Mouse (Mus musculus) myocyte (in vitro differentiated cells): ENCODE results near the gene Rnf217. TPM values are rescaled to one million over a fixed set of nuclear protein-coding genes. Genes with fewer than 3 reads are reported as not detected.

Experiments used
- H3K27me3 ChIP-seq: one replicate; pipeline ENCODE4 v1.6.1; 2011; ENCODE audit not compliant: control insufficient read depth, insufficient read depth, insufficient read length
- H3K36me3 ChIP-seq: one replicate; pipeline ENCODE4 v1.6.1; 2011; ENCODE audit not compliant: control insufficient read depth, insufficient read depth
- H3K4me2 ChIP-seq: one replicate; pipeline ENCODE4 v1.6.1; 2011; ENCODE audit warnings: low read depth, control low read depth
- H3K4me3 ChIP-seq: one replicate; pipeline ENCODE4 v1.5.1; 2011; ENCODE audit warnings: mild to moderate bottlenecking, control low read depth, moderate library complexity
- H3K79me2 ChIP-seq: one replicate; pipeline ENCODE4 v1.6.1; 2011; ENCODE audit not compliant: control insufficient read depth, insufficient read depth
- H3ac ChIP-seq: one replicate; pipeline ENCODE4 v1.6.1; 2011; ENCODE audit not compliant: control insufficient read depth, insufficient read length
- CEBPB ChIP-seq: IDR thresholded peaks from 2 replicates; pipeline ENCODE4 v1.6.1; 2011; ENCODE audit warnings: mild to moderate bottlenecking, moderate library complexity; ENCODE audit not compliant: poor library complexity, insufficient read depth, severe bottlenecking
- E2F4 ChIP-seq: IDR thresholded peaks from one replicate; pipeline ENCODE4 v1.6.1; 2011; ENCODE audit warnings: mild to moderate bottlenecking, control low read depth, moderate library complexity; ENCODE audit not compliant: insufficient read depth
- MAX ChIP-seq: IDR thresholded peaks from one replicate; pipeline ENCODE4 v1.6.1; 2011; ENCODE audit warnings: low read depth, mild to moderate bottlenecking, control low read depth
- MYOD1 ChIP-seq, 3 experiments: IDR thresholded peaks; one replicate each; pipeline ENCODE4 v1.6.1; 2011; ENCODE audit warnings: control low read depth in 2 of 3, low read depth in 2 of 3, mild to moderate bottlenecking in 2 of 3, moderate library complexity in 1 of 3; ENCODE audit not compliant: insufficient read length in 2 of 3, control insufficient read depth in 1 of 3
- MYOG ChIP-seq, 3 experiments: IDR thresholded peaks; one replicate each; pipeline ENCODE4 v1.6.1; 2011; ENCODE audit warnings: control low read depth in 2 of 3, low read depth in 2 of 3, mild to moderate bottlenecking in 2 of 3; ENCODE audit not compliant: insufficient read length in 2 of 3, control insufficient read depth in 1 of 3, insufficient read depth in 1 of 3
- POLR2A ChIP-seq: IDR thresholded peaks from one replicate; pipeline ENCODE4 v1.6.1; 2011; ENCODE audit warnings: low read depth, mild to moderate bottlenecking, control low read depth, moderate library complexity; ENCODE audit not compliant: insufficient read length
- POLR2AphosphoS2 ChIP-seq: IDR thresholded peaks from one replicate; pipeline ENCODE4 v1.6.1; 2011; ENCODE audit warnings: low read depth, control low read depth; ENCODE audit not compliant: insufficient read length
- REST ChIP-seq: IDR thresholded peaks from one replicate; pipeline ENCODE4 v1.6.1; 2011; ENCODE audit warnings: mild to moderate bottlenecking, control low read depth, moderate library complexity; ENCODE audit not compliant: insufficient read depth, insufficient read length
- SRF ChIP-seq: IDR thresholded peaks from one replicate; pipeline ENCODE4 v1.6.1; 2011; ENCODE audit warnings: low read depth; ENCODE audit not compliant: control insufficient read depth, insufficient read length
- TCF12 ChIP-seq: IDR thresholded peaks from one replicate; pipeline ENCODE4 v1.6.1; 2011; ENCODE audit warnings: mild to moderate bottlenecking, control low read depth; ENCODE audit not compliant: poor library complexity, insufficient read depth, severe bottlenecking
- TCF3 ChIP-seq: IDR thresholded peaks from one replicate; pipeline ENCODE4 v1.6.1; 2011; ENCODE audit warnings: low read depth, control low read depth; ENCODE audit not compliant: insufficient read length
- USF1 ChIP-seq: IDR thresholded peaks from one replicate; pipeline ENCODE4 v1.6.1; 2011; ENCODE audit warnings: low read depth, mild to moderate bottlenecking, control low read depth, moderate library complexity
- polyA plus RNA-seq: library from polyadenylated mRNA; unstranded; fragments of >200 nt; fragmentation: generic; extraction: Trizol; gene quantifications from one replicate; pipeline ENCODE4 v1.2.1, GENCODE M21; 2012; ENCODE audit warnings: missing spikeins

Rnf217 gene
- polyA plus RNA-seq, 1 experiment = 5.8 TPM

DNA sequence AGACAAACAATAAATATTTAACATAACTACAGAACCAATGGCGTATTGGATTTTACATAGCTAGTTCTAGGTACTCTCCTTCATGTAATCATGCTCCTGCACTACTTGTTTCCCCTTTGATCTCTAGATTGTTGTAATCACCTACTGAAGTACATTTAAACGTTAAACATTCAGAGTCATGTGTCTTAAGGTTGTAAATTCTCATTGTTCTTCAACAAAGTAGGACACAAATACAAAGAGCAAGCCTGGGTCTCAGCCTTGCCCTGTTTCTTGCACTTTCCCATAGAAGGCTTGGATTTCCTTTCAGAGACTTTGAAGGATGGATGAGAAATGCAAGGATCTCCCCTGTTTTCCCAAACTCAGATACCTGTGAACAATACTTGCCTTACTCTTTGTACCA, 61.8 kb downstream of the Rnf217 start:
- no peaks in the 10 kb centered on the region for H3K36me3 ChIP-seq
- TF ChIP-seq E2F4 (no peak), SRF (no peak), MYOG (IDR thresholded peaks at IDR 0.05; ENCODE audit: control insufficient read depth in 1 of 3, insufficient read depth in 1 of 3, insufficient read length in 2 of 3, low read depth in 2 of 3) (no peak), MAX (no peak), TCF12 (no peak), USF1 (no peak)
- peaks cover 98% of the 10 kb centered on the region for H3K79me2 ChIP-seq
- no peak overlapping the region for H3ac ChIP-seq
- H3K4me3 ChIP-seq = no peak overlapping the region
- H3K27me3 ChIP-seq = no peaks in the 10 kb centered on the region
- no peak overlapping the region for H3K4me2 ChIP-seq

GRCm38 (mm10) chr10:31544149-31544942, 64.6 kb downstream of the Rnf217 start:
- H3ac ChIP-seq = no peak overlapping the region
- H3K27me3 ChIP-seq = no peaks in the 10 kb centered on the region
- peaks cover 98% of the 10 kb centered on the region for H3K79me2 ChIP-seq
- no peak overlapping the region for H3K4me2 ChIP-seq
- H3K4me3 ChIP-seq = no peak overlapping the region
- TF ChIP-seq MAX = no peak
- TF ChIP-seq E2F4 = no peak
- no peak for TF ChIP-seq USF1
- TF ChIP-seq CEBPB = no peak
- no peak for TF ChIP-seq POLR2AphosphoS2
- TF ChIP-seq SRF = no peak
- TF ChIP-seq POLR2A = no peak
- H3K36me3 ChIP-seq = no peaks in the 10 kb centered on the region

- TF ChIP-seq TCF12 = no peak
- no peak for TF ChIP-seq TCF3
- no peak for TF ChIP-seq USF1
- no peak for TF ChIP-seq MAX
- no peak for TF ChIP-seq E2F4
- no peak for TF ChIP-seq MYOD1 (IDR thresholded peaks at IDR 0.05; ENCODE audit: control insufficient read depth in 1 of 3, insufficient read length in 2 of 3, low read depth in 2 of 3)
- TF ChIP-seq MYOG (IDR thresholded peaks at IDR 0.05; ENCODE audit: control insufficient read depth in 1 of 3, insufficient read depth in 1 of 3, insufficient read length in 2 of 3, low read depth in 2 of 3) = no peak
- no peak for TF ChIP-seq REST
- TF ChIP-seq SRF = no peak
- no peak for TF ChIP-seq CEBPB
- no peak for TF ChIP-seq POLR2A
- no peak for TF ChIP-seq POLR2AphosphoS2
These were observed 68.5 kb downstream of the Rnf217 start for GRCm38 (mm10) chr10:31540518-31540917.

GRCm38 (mm10) chr10:31539351-31539750, 69.6 kb downstream of the Rnf217 start:
- peak overlapping the region; percentile 22 for H3K4me2 ChIP-seq
- H3K27me3 ChIP-seq = no peaks in the 10 kb centered on the region
- TF ChIP-seq MYOG (IDR thresholded peaks at IDR 0.05; ENCODE audit: control insufficient read depth in 1 of 3, insufficient read depth in 1 of 3, insufficient read length in 2 of 3, low read depth in 2 of 3) = no peak
- no peak for TF ChIP-seq POLR2AphosphoS2
- peak; percentile 66 for TF ChIP-seq CEBPB
- H3K79me2 ChIP-seq = peaks cover 97% of the 10 kb centered on the region
- H3K36me3 ChIP-seq = no peaks in the 10 kb centered on the region
- no peak overlapping the region for H3K4me3 ChIP-seq
- no peak overlapping the region for H3ac ChIP-seq

More at GRCm38 (mm10) chr10:31540518-31540917, 68.5 kb downstream of the Rnf217 start:
- Histone ChIP-seq H3K4me3 (no peak overlapping the region), H3K79me2 (peaks cover 99% of the 10 kb centered on the region), H3ac (no peak overlapping the region), H3K36me3 (no peaks in the 10 kb centered on the region), H3K4me2 (no peak overlapping the region), H3K27me3 (no peaks in the 10 kb centered on the region)

- no peaks in the 10 kb centered on the region for H3K36me3 ChIP-seq
- H3K4me3 ChIP-seq = no peak overlapping the region
- peak overlapping the region; percentile 22 for H3K4me2 ChIP-seq
- H3K79me2 ChIP-seq = peaks cover 97% of the 10 kb centered on the region
- no peak for TF ChIP-seq SRF
- no peak for TF ChIP-seq TCF12
- no peak for TF ChIP-seq TCF3
- no peak for TF ChIP-seq REST
- no peak for TF ChIP-seq POLR2A
- TF ChIP-seq USF1 = no peak
- TF ChIP-seq CEBPB = no peak
- no peak for TF ChIP-seq MYOG (IDR thresholded peaks at IDR 0.05; ENCODE audit: control insufficient read depth in 1 of 3, insufficient read depth in 1 of 3, insufficient read length in 2 of 3, low read depth in 2 of 3)
- TF ChIP-seq MAX = no peak
- TF ChIP-seq E2F4 = no peak
- TF ChIP-seq MYOD1 (IDR thresholded peaks at IDR 0.05; ENCODE audit: control insufficient read depth in 1 of 3, insufficient read length in 2 of 3, low read depth in 2 of 3) = no peak
- no peak for TF ChIP-seq POLR2AphosphoS2
- no peak overlapping the region for H3ac ChIP-seq
- no peaks in the 10 kb centered on the region for H3K27me3 ChIP-seq
These were observed 70.3 kb downstream of the Rnf217 start for GRCm38 (mm10) chr10:31538721-31539120.
